Mouse (Mus musculus) ES-E14 (cell line): Measurements from ENCODE around the gene Il11ra1.

Source experiments
- CHD2 ChIP-seq: IDR thresholded peaks from 2 replicates; pipeline ENCODE4 v1.6.1; 2014; ENCODE audit warnings: mild to moderate bottlenecking, low read depth, low read length, inconsistent platforms
- HCFC1 ChIP-seq: IDR thresholded peaks from 2 replicates; pipeline ENCODE4 v1.6.1; 2012; ENCODE audit warnings: low read length, inconsistent platforms, borderline replicate concordance; ENCODE audit not compliant: insufficient read depth
- MAFK ChIP-seq: IDR thresholded peaks from 2 replicates; pipeline ENCODE4 v1.6.1; 2014; ENCODE audit warnings: mild to moderate bottlenecking, low read depth, low read length, inconsistent platforms; ENCODE audit not compliant: insufficient read depth

GRCm38 (mm10) chr4:41712421-41713196, 12.8 kb downstream of the Il11ra1 start:
- TF ChIP-seq HCFC1 = no peak
- TF ChIP-seq MAFK = no peak
- no peak for TF ChIP-seq CHD2
